Mouse (Mus musculus) left cerebral cortex, adult 2 months (tissue): ENCODE measurements around the gene Ddx39b. TPM values are rescaled to one million over a fixed set of nuclear protein-coding genes. Genes with fewer than 3 reads are reported as not detected.

Source experiments
- DNase-seq, 2 experiments: peaks; one replicate each; pipeline ENCODE4 v3.0.0; 2021 to 2022; ENCODE audit warnings: low spot score in 2 of 2, mixed read lengths in 1 of 2; ENCODE audit errors: extremely low spot score in 1 of 2
- H3K27ac ChIP-seq: fragments of 200-600 bp; 2 replicates; pipeline ENCODE4 v1.8.1; 2022
- H3K4me3 ChIP-seq: fragments of 200-600 bp; 2 replicates; pipeline ENCODE4 v1.8.1; 2022
- CTCF ChIP-seq: fragments of 200-600 bp; IDR thresholded peaks from 2 replicates; pipeline ENCODE4 v1.8.1; 2022; ENCODE audit warnings: antibody characterized with exemption, mild to moderate bottlenecking, moderate library complexity
- intact Hi-C: fragments of 180-260 bp; cut with DNase I; formaldehyde crosslinking; loops from one replicate; pipeline ENCODE4 v1.15.1; 2025
- long read RNA-seq, 2 experiments: library from polyadenylated mRNA; stranded (forward); transcript quantifications; one replicate each; pipeline ENCODE4 v2.0.0; 2021; ENCODE audit warnings: borderline mapping rate in 2 of 2
- total RNA-seq, 2 experiments: library from RNA; stranded (reverse); gene quantifications; 2 replicates each; pipeline ENCODE4 v1.2.3; 2021

Gene Ddx39b
- 100 to 1,000 TPM; 215 TPM for total RNA-seq
- long read RNA-seq, experiment 1, transcript Ddx39b-201 (11 exons, 1,739 nt) = major isoform, 67 of 135 reads
- long read RNA-seq, experiment 1, partial matches to known transcripts = 16 of 135 reads
- long read RNA-seq, experiment 1, other reads (novel, unspliced or antisense) = 49 of 135 reads
- long read RNA-seq, experiment 2, transcript Ddx39b-203 (10 exons, 2,848 nt) = minor isoform, 5 of 173 reads
- long read RNA-seq, experiment 2, transcript Ddx39b-201 (11 exons, 1,739 nt) = major isoform, 58 of 173 reads
- long read RNA-seq, experiment 2, partial matches to known transcripts = 24 of 173 reads
- long read RNA-seq, experiment 2, other reads (novel, unspliced or antisense) = 86 of 173 reads

DNA sequence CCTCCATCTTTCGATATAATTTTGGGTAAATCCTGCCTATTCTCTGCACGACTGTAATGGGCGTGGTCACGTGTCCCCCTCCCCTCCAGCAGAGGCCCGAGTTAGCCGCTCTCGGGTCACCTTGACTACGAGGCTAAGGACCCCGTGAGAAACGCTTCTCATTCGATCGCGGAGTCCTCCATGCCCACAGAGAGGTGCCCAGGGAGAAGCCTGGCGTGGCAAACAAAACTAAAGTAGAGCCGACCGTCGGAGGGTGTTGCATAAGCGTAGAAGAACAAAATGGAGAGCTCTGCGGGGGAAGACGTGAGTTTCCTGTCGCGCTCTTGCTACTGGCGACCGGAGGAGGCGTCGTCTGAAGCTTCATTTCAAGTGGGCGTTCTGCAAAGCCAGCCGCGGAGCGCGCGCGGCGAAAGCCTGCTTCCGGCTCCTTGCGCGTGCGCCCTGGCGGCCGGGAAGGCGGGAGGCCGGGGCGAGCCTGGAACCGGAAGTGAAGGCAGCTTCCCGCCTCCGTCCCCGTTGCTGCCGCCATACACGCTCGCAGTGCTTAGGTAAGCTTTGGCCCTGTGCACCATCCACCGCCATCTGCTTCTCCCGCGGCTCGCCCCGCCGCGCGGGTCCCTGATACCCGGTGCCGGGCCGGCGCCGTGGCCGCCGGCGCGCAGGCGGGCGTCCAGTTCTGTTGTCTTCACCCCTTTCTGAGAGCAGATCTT, at the start of gene Ddx39b:
Ddx39b (plus strand) TSS at position 442 of the 710 bp plus-strand sequence.
- peak; percentile 96 to 97 for DNase-seq
- peak; percentile 21 for TF ChIP-seq CTCF
- Histone ChIP-seq H3K4me3 (peak within 1 kb of the TSS; percentile 77), H3K27ac (peak within 1 kb of the TSS; percentile 100)
- intact Hi-C loops = loop anchor here (5.0 to 10.0 kb wide), 3 partner anchors 404 to 617 kb away; partner anchors contain the start of genes Ddr1, Dxo, Ppt2 and Prrt1

DNA sequence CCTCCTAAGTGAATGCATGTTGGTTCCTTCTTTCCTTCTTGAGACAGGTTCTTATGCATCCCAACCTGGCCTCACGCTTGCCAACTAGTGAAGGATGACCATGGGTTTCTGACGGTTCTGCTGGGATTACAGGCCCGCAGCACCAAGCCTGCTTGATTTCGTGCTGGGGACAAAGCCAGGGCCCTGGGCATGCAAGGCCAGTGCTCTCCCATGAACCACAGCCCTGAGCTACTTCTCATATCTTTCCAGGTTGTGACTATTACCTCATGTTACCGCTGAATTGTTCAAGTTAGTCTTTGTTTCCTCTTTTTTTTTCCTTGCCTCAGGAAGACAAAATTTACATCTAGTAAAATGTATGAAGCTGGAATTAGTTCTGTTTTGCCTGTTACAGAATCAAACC, 48.6 kb upstream of the Ddx39b start:
- Histone ChIP-seq H3K27ac (no peak overlapping the region), H3K4me3 (no peak overlapping the region)
- intact Hi-C loops = no loop called here
- no peak for TF ChIP-seq CTCF
- no peak for DNase-seq

DNA sequence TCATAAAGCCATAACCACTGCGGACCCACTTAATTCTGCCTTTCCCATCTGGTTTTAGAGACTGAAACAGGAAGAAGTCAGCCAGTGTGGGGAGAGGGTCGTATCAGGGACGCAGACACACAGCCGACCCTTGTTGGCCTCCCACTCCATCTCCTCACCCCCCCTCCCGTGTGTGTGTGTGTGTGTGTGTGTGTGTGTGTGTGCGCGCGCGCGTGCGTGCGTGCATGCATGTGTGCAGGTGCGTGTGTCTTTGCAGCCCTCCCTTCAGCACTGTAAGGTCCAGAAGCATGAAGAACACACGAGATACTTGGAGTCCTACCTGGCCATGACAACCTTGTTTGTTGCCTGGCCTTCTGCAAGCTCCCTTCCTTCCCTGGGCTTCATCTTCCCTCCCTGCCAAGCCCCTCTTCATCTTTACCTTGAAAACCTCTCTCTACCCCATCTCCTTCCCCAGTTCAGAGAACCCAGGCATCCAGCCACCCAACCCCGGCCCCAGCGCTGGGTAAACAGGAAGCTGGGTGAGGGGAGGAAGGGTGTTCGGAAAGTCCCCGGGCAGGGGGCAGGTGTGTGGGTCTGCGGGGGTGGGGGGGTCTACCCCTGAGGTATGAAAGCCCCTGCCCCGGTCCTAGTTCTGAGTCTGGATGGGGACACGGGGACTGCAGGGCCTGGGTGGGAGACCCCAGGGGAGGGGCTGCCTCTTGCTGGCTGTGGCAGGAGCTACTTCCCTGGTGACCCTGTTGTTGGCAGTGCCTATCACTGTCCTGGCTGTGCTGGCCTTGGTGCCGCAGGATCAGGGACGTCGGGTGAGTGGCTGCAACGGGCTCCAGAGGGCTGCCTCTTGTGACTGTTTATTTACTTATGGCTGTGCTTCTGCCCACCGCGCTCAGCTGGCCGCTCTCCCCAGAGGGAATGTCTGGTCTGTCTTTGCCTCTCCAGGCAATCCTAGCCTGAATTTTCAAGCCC, 47.4 kb upstream of the Ddx39b start, which contains the start of gene Ltb:
Ltb (plus strand) TSS at position 559 of the 963 bp plus-strand sequence.
- no peak for TF ChIP-seq CTCF
- Histone ChIP-seq H3K27ac (no peak within 1 kb of the TSS), H3K4me3 (no peak within 1 kb of the TSS)
- DNase-seq = no peak
- intact Hi-C loops = no loop called here

DNA sequence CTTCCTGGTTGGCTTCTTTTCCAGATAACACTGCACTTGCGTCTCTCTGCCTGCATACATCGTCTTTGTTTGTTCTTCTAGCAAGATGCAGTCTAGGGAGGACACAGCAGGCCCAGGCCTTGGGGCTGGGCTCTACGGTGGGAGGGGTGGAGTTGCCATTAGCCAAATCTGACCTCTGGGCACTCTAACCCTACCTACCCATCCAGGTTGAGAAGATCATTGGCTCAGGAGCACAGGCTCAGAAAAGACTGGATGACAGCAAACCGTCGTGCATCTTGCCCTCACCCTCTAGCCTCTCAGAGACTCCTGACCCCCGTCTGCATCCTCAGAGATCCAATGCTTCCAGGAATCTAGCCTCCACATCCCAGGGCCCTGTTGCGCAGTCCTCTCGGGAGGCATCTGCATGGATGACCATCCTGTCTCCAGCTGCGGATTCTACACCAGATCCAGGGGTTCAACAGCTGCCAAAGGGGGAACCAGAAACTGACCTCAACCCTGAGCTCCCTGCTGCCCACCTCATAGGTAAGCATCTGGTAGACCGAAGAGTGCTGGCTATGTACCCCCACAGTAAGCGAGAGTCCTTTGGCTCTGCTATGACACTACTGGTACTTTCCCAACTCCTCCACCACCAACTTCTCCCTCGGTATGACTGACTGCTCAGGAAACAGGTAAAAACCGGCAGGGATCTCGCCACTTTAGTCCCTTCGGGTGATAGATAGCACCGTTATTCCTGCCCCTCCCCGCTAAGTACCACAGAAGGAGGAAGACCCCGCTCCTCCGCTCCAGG, 46.5 kb upstream of the Ddx39b start:
- Histone ChIP-seq H3K4me3 (peak overlapping the region; percentile 47), H3K27ac (no peak overlapping the region)
- intact Hi-C loops = no loop called here
- no peak for TF ChIP-seq CTCF
- no peak for DNase-seq

DNA sequence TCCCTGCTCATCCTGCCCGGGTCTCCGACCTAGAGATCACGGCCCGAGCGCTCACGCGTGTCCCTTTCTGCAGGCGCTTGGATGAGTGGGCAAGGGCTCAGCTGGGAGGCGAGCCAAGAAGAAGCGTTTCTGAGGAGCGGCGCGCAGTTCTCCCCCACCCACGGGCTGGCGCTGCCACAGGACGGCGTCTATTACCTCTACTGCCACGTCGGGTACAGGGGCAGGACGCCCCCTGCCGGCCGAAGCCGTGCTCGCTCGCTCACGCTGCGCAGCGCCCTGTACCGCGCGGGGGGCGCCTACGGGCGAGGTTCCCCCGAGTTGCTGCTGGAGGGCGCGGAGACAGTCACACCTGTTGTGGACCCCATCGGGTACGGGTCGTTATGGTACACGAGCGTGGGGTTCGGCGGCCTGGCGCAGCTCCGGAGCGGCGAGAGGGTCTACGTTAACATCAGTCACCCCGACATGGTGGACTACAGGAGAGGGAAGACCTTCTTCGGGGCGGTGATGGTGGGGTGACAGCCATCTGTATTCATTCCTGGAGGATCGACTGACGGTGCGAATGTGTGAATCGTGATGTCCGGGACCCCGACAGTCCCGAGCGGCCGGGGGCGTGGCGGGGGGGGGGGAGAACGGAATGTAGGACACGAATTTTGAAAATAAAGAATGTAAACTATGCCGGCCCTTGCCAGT, 45.8 kb upstream of the Ddx39b start:
- peak; percentile 78 to 79 for DNase-seq
- H3K27ac ChIP-seq = no peak overlapping the region
- intact Hi-C loops = no loop called here
- peak overlapping the region; percentile 47 for H3K4me3 ChIP-seq
- TF ChIP-seq CTCF = peak; percentile 91

DNA sequence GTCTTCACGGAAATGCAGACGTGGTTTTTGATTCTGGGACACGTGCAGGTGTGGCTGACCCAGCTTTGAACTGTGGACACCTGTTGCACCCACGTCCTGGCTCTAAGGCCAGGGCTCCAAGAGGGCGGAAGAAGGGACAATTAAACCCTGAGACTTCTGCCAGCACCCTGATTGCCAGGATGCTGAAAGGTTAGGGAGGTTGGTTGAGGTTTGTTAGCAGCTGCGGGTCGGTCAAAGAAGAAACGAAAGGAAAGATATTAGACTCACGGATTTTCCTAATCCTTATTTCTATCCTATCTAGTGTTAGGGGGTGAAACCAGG, 45.3 kb upstream of the Ddx39b start:
- H3K27ac ChIP-seq = no peak overlapping the region
- intact Hi-C loops = no loop called here

DNA sequence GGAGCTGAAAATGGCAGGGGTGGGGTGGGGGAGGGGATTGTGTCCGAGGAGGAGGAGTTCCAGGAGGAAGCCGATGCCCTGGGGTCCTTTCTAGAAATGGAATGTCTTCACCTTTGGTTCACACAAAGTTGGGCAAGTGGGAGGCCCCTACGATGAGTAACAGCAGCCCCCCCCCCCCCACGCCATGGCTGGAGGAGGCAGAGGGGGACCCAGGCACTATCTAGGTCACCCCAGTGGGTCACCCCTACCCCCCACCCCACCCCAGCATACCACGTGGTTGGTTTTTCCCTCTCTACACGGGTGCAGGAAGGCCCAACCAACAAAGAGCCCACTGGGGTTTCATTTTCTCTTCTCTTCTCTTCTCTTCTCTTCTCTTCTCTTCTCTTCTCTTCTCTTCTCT, 44.4 kb upstream of the Ddx39b start:
- DNase-seq = no peak
- Histone ChIP-seq H3K27ac (no peak overlapping the region), H3K4me3 (no peak overlapping the region)
- intact Hi-C loops = no loop called here
- TF ChIP-seq CTCF = no peak

More for the DNA sequence above, 45.3 kb upstream of the Ddx39b start:
- no peak for TF ChIP-seq CTCF
- DNase-seq = no peak
- peak overlapping the region; percentile 47 for H3K4me3 ChIP-seq

DNA sequence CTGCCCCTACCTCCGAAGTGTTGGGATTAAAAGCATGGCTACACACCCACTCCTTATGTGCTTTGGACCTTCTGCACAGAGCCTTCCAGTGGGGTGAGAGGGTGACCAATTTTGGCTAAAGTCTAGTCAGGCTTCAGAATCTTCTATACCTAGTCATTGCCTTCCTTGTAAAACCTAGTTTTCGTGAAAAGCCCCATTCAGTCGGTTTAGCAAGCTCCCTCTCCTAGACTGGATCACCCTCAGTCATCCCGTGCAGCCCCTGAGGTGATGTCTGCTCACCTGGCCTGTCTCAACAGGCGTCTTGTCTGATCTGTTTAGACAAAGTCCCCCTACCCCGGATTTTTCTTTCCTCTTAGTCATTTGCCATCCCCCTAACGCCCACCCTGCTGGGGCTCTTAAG, 43.5 kb upstream of the Ddx39b start:
- intact Hi-C loops = no loop called here
- no peak for TF ChIP-seq CTCF
- Histone ChIP-seq H3K27ac (no peak overlapping the region), H3K4me3 (no peak overlapping the region)
- no peak for DNase-seq

DNA sequence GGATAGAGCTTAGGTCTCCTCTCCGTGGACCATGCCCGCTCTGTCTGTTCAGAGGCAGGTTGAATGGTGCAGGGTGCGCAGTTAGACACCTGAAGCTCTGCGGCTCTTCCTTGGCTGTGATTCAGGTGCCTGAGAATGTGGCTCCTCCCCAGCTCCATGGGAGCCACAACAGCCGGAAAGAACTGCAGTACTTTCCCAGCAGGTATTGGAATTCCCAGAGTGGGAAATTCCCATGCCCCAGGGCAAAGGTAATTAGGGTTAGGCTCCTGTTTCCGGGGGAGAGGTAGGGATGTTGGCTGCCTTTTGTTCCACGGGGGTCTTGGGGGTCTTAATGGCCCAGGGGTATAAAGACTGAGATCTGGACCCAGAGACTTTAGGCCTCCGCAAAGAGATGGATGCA, 42.6 kb upstream of the Ddx39b start:
- no peak for DNase-seq
- H3K27ac ChIP-seq = no peak overlapping the region
- no peak for TF ChIP-seq CTCF
- H3K4me3 ChIP-seq = no peak overlapping the region
- intact Hi-C loops = no loop called here

DNA sequence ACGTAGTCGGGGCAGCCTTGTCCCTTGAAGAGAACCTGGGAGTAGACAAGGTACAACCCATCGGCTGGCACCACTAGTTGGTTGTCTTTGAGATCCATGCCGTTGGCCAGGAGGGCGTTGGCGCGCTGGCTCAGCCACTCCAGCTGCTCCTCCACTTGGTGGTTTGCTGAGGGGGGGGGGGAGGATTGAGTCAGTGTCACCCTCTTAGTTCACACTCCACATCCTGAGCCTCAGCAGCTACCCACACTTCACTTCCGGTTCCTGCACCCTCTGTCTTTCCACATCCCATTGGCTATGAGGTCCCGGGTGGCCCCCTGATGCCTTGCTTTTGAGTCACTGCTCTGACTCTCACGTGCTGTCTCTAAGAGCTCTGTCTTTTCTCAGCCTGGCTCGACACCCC, 41.1 kb upstream of the Ddx39b start:
- intact Hi-C loops = no loop called here
- DNase-seq = no peak
- H3K27ac ChIP-seq = no peak overlapping the region
- TF ChIP-seq CTCF = no peak
- no peak overlapping the region for H3K4me3 ChIP-seq
